Mouse (Mus musculus) ES-Bruce4 (cell line): ENCODE measurements around the gene Gm17655.
A peak's percentile ranks its signal among the peaks of the same experiment; 100 is the strongest.

ENCODE experiments used
- CTCF ChIP-seq: IDR thresholded peaks from one replicate; pipeline ENCODE4 v1.8.1; 2011; ENCODE audit warnings: low read depth, low read length
- EP300 ChIP-seq: IDR thresholded peaks from 2 replicates; pipeline ENCODE4 v1.6.1; 2011; ENCODE audit warnings: low read depth, low read length; ENCODE audit not compliant: insufficient read depth
- POLR2A ChIP-seq: IDR thresholded peaks from one replicate; pipeline ENCODE4 v1.8.1; 2011; ENCODE audit warnings: low read length; ENCODE audit not compliant: insufficient read depth

- TF ChIP-seq POLR2A (peak; percentile 91), CTCF (no peak), EP300 (no peak)
These were observed 14.0 kb upstream of the Gm17655 start for GRCm38 (mm10) chr5:110086161-110086866.
